Comparison of ENCODE assay signal across 15 mouse cellular contexts in the genomic region with DNA sequence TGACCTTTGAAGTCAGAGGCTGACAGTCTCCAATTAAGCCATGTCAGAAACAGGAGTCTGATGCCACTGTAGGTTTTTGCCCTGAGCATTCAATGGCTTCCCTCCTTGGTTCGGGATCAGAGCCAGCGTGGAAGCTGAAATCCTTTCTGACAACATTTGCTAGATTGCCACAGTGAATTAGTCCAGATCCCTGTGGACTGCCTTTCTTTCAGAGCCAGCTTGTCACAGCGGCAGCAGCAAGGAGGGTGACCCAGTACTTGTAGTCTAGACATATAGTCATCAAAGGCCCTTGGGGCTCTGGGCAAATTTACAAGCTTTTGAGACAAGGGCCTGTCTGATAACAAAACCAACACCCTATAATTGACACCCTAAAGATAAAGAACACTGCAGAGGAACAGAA.
DNase-seq lines count a peak whose midpoint lies in the region; ATAC-seq and TF ChIP-seq lines count a peak whose summit lies in the region.
"Had no signal": no experiment of that assay in that cellular context is flagged by ENCODE, and none has a peak within 500 bp of the region (broad histone marks: within the 10 kb centered on the region; RNA-seq: fewer than 3 reads in every experiment).

No protein-coding gene starts in this region.

- no peaks in the 10 kb centered on the region for H3K36me3 ChIP-seq in heart, embryonic 15.5 days
- H3K36me3 ChIP-seq in heart, adult 2 months (ENCODE audit: control insufficient read depth, insufficient read depth, low read length), result no peaks in the 10 kb centered on the region
- H3K36me3 ChIP-seq in hindbrain, embryonic 14.5 days (replicated peaks; ENCODE audit: control insufficient read depth, insufficient read depth), result no peaks in the 10 kb centered on the region
- H3K36me3 ChIP-seq: embryonic facial prominence, embryonic 12.5 days; G1E; liver, embryonic 12.5 days; midbrain, embryonic 13.5 days had no signal

- no peak for TF ChIP-seq POLR2A in heart, adult 2 months (IDR thresholded peaks at IDR 0.05; ENCODE audit: insufficient read depth, low read depth, low read length)

- H3K27ac ChIP-seq in heart, embryonic 15.5 days, result peak overlapping the region; percentile 50
- no peak overlapping the region for H3K27ac ChIP-seq in heart, adult 2 months
- peak overlapping the region; percentile 48; the same call in 1 of the 2 replicates for H3K27ac ChIP-seq in hindbrain, embryonic 14.5 days
- H3K27ac ChIP-seq: embryonic facial prominence, embryonic 12.5 days; kidney, postnatal 0 days; liver, embryonic 12.5 days; midbrain, embryonic 13.5 days had no signal

- H3K27me3 ChIP-seq in heart, embryonic 15.5 days, result no peaks in the 10 kb centered on the region
- H3K27me3 ChIP-seq in heart, adult 2 months (ENCODE audit: control insufficient read depth, insufficient read depth, low read length), result no peaks in the 10 kb centered on the region
- no peaks in the 10 kb centered on the region for H3K27me3 ChIP-seq in hindbrain, embryonic 14.5 days (ENCODE audit: control insufficient read depth, insufficient read depth, low read length)
- H3K27me3 ChIP-seq: embryonic facial prominence, embryonic 12.5 days; liver, embryonic 12.5 days had no signal

- no peak for TF ChIP-seq CTCF in heart, adult 2 months (IDR thresholded peaks at IDR 0.05)

- no peak overlapping the region for H3K4me2 ChIP-seq in heart, embryonic 15.5 days
- H3K4me2 ChIP-seq in hindbrain, embryonic 14.5 days (replicated peaks), result no peak overlapping the region
- H3K4me2 ChIP-seq: embryonic facial prominence, embryonic 12.5 days; liver, embryonic 12.5 days; midbrain, embryonic 13.5 days had no signal

- no peak overlapping the region for H3K4me3 ChIP-seq in heart, embryonic 15.5 days
- no peak overlapping the region for H3K4me3 ChIP-seq in heart, adult 2 months
- no peak overlapping the region for H3K4me3 ChIP-seq in hindbrain, embryonic 14.5 days (replicated peaks; ENCODE audit: low read length)
- H3K4me3 ChIP-seq: embryonic facial prominence, embryonic 12.5 days; liver, embryonic 12.5 days; midbrain, embryonic 13.5 days had no signal

- ATAC-seq in heart, embryonic 15.5 days (replicated peaks; ENCODE audit: insufficient number of reproducible peaks, insufficient read depth, low FRiP score, low read depth), result peak; percentile 53; the same call in 1 of the 2 replicates
- no peak; the same call in 1 of the 2 replicates for ATAC-seq in hindbrain, embryonic 14.5 days (ENCODE audit: low FRiP score)
- ATAC-seq in monocyte, adult 5-6 weeks (replicated peaks; ENCODE audit: insufficient number of reproducible peaks, low FRiP score, low TSS enrichment, poor library complexity, severe bottlenecking), result no peak
- ATAC-seq: liver, embryonic 12.5 days; midbrain, embryonic 13.5 days had no signal

- no peak overlapping the region for H3K9ac ChIP-seq in heart, embryonic 15.5 days
- no peak overlapping the region for H3K9ac ChIP-seq in heart, adult 2 months (ENCODE audit: low read depth, low read length)
- no peak overlapping the region for H3K9ac ChIP-seq in hindbrain, embryonic 14.5 days
- H3K9ac ChIP-seq: embryonic facial prominence, embryonic 12.5 days; liver, embryonic 12.5 days; midbrain, embryonic 13.5 days had no signal

- no peaks in the 10 kb centered on the region for H3K9me3 ChIP-seq in heart, embryonic 15.5 days (replicated peaks)
- no peaks in the 10 kb centered on the region for H3K9me3 ChIP-seq in hindbrain, embryonic 14.5 days (ENCODE audit: control insufficient read depth, low read length)
- H3K9me3 ChIP-seq: embryonic facial prominence, embryonic 12.5 days; G1E; liver, embryonic 12.5 days; midbrain, embryonic 13.5 days had no signal

- peaks cover 29% of the 10 kb centered on the region for H3K4me1 ChIP-seq in heart, embryonic 15.5 days (replicated peaks)
- H3K4me1 ChIP-seq in heart, adult 2 months (ENCODE audit: control insufficient read depth, insufficient read depth, low read length), result no peaks in the 10 kb centered on the region; the same call in 1 of the 2 replicates
- H3K4me1 ChIP-seq in hindbrain, embryonic 14.5 days (replicated peaks; ENCODE audit: control insufficient read depth, insufficient read depth, low read length), result peaks cover 23% of the 10 kb centered on the region
- H3K4me1 ChIP-seq: embryonic facial prominence, embryonic 12.5 days; liver, embryonic 12.5 days had no signal

- peak; percentile 25 for DNase-seq in embryo, embryonic 10 days (ENCODE audit: low spot score)
- DNase-seq in embryo, embryonic 11 days, result no peak
- DNase-seq in heart, adult 2 months, result no peak
- peak; percentile 70 for DNase-seq in Muller cell, postnatal 12 days (ENCODE audit: inconsistent ontology term)
- peak; percentile 45 for DNase-seq in hindbrain, embryonic 14.5 days (ENCODE audit: low spot score)
- no peak for DNase-seq in B cell, adult 2 months
- DNase-seq: lung, postnatal 10 days; thymus, postnatal 25 days had no signal

- no peak for TF ChIP-seq EP300 in heart, adult 2 months (IDR thresholded peaks at IDR 0.05; ENCODE audit: insufficient read depth, low read depth, low read length)

- H3K79me2 ChIP-seq in heart, adult 2 months (replicated peaks; ENCODE audit: control insufficient read depth, insufficient read depth, low read length), result no peaks in the 10 kb centered on the region

- intact Hi-C loops in heart, adult 2 months (cut with DNase I), result no loop called here

- 29% methylated on average over 3 of the region's 3 CpGs for WGBS in heart, embryonic 15.5 days
- 35% methylated on average over 3 of the region's 3 CpGs for WGBS in heart, adult 2 months
- WGBS in hindbrain, embryonic 14.5 days, result 10% methylated on average over 3 of the region's 3 CpGs

Comparison
In these comparisons a context has a peak if more than half of its experiments do, and no peak if none do; other contexts are left out.
1. DNase-seq: peak in embryo, embryonic 10 days (single experiment), Muller cell, postnatal 12 days (single experiment) and hindbrain, embryonic 14.5 days (single experiment); none in embryo, embryonic 11 days (single experiment), heart, adult 2 months (0 of 2) and B cell, adult 2 months (0 of 2).